Comparison of ENCODE assay signal across 15 mouse cellular contexts in the genomic region with DNA sequence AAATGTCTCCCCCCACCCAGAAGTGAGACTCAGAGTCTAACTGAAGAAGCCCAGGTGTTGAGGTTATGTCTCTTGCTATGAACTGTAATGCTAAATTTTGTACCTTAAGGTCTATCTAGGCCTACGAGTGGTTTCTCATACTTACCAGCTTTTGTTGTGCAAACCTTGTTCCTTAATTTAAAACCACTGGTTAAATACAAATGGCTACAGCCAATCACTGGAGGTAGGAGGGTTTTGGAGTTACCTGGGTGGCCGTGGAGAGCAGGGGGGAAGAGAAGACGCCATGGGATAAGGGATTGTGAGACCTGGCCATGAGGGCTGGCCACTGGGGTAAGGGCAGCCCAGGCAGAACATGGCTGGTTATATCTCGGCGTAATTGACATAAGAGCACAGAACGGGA. TPM values are rescaled to one million over a fixed set of nuclear protein-coding genes. Genes with fewer than 3 reads are reported as not detected.
"Had no signal": no experiment of that assay in that cellular context is flagged by ENCODE, and none has a peak within 500 bp of the region (broad histone marks: within the 10 kb centered on the region; RNA-seq: fewer than 3 reads in every experiment).

No protein-coding gene starts in this region.

- H3K4me3 ChIP-seq: lung, embryonic 15.5 days; midbrain, embryonic 10.5 days; stomach, embryonic 15.5 days had no signal

- H3K27ac ChIP-seq: liver, embryonic 14.5 days; lung, embryonic 15.5 days; midbrain, embryonic 10.5 days; stomach, embryonic 15.5 days had no signal

- H3K4me1 ChIP-seq: lung, embryonic 15.5 days; midbrain, embryonic 10.5 days; stomach, embryonic 15.5 days had no signal

- H3K27me3 ChIP-seq: lung, embryonic 15.5 days; stomach, embryonic 15.5 days had no signal

- H3K36me3 ChIP-seq: lung, embryonic 15.5 days; midbrain, embryonic 10.5 days; stomach, embryonic 15.5 days had no signal

- H3K4me2 ChIP-seq: lung, embryonic 15.5 days; stomach, embryonic 15.5 days had no signal

- H3K9me3 ChIP-seq: lung, embryonic 15.5 days; stomach, embryonic 15.5 days had no signal

- H3K9ac ChIP-seq: liver, embryonic 14.5 days; lung, embryonic 15.5 days; stomach, embryonic 15.5 days had no signal

- ATAC-seq: midbrain, embryonic 16.5 days had no signal

RNA-seq across cellular contexts. Expression of gene Padi4, which starts 14.2 kb away (rescaled TPM):
- total RNA-seq: layer of hippocampus, postnatal 14 days; left cerebral cortex, adult 18-20 months; left cerebral cortex, postnatal 10 days; left cerebral cortex, postnatal 4 days had no signal

RNA-seq across cellular contexts. Expression of gene Padi3, which starts 22.2 kb away (rescaled TPM):
- total RNA-seq: layer of hippocampus, adult 8-10 months; layer of hippocampus, postnatal 14 days; left cerebral cortex, adult 18-20 months; left cerebral cortex, postnatal 10 days; left cerebral cortex, postnatal 4 days had no signal
- polyA plus RNA-seq: intestine, embryonic 14.5 days; large intestine, adult 2 months; midbrain, embryonic 16.5 days; neural tube, embryonic 11.5 days had no signal

RNA-seq across cellular contexts. Expression of gene Padi6, which starts 45.8 kb away (rescaled TPM):
- total RNA-seq: layer of hippocampus, adult 8-10 months had no signal
- polyA plus RNA-seq: kidney, embryonic 14.5 days; large intestine, adult 2 months; limb, embryonic 14.5 days; liver, embryonic 14.5 days; midbrain, embryonic 16.5 days; neural tube, embryonic 11.5 days had no signal

RNA-seq across cellular contexts. Expression of gene Padi1, which starts 57.3 kb away (rescaled TPM):
- total RNA-seq: layer of hippocampus, postnatal 14 days; left cerebral cortex, adult 18-20 months had no signal
- polyA plus RNA-seq: neural tube, embryonic 11.5 days had no signal
